Mouse (Mus musculus): ENCODE measurements at regions not wholly inside any gene's neighbourhood (a gene's known extent, or its start where the extent isn't known, plus 50 kb on each side); places are given as distances from the start of the nearest gene placed in this dataset.

DNA sequence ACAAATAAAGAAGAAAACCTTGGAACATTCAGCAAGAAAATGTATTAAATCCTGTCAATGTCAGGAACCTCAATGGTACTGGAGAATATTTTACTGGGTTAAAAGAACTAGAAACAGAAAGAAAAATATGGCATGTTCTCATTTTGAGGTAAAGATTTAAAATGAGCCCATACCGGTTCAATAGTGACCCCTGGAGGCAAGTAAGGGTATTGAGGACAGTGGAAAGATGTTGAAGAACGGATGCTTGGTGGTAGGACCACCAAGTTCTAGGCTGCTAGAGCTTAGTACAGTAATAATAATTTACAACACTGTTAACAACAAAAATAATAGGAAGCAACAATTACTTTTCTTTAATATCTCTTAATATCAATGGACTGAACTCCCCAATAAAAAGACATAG, 58.9 kb upstream of the Pcdh10 start:
- no peak overlapping the region for H3K4me2 ChIP-seq (ENCODE audit: low read length)
- no peak overlapping the region for H3K4me3 ChIP-seq (replicated peaks; ENCODE audit: low read depth, low read length)
- H3K9ac ChIP-seq (replicated peaks; ENCODE audit: low read length): no peak overlapping the region
- H3K4me1 ChIP-seq (ENCODE audit: control insufficient read depth, insufficient read depth, low read length): no peaks in the 10 kb centered on the region
- H3K27ac ChIP-seq (replicated peaks; ENCODE audit: low read depth, low read length): no peak overlapping the region
- H3K27me3 ChIP-seq (ENCODE audit: control insufficient read depth, insufficient read depth, low read length): no peaks in the 10 kb centered on the region
- ATAC-seq (ENCODE audit: low FRiP score, low TSS enrichment) (no peak), DNase-seq (no peak)
- 48% methylated on average over 2 of the region's 2 CpGs for WGBS
- no peaks in the 10 kb centered on the region for H3K9me3 ChIP-seq (ENCODE audit: control insufficient read depth, low read length)
- no peaks in the 10 kb centered on the region for H3K36me3 ChIP-seq (ENCODE audit: control insufficient read depth, insufficient read depth, low read length)
